Mouse (Mus musculus): ENCODE data around the gene Slc16a11.

- TF ChIP-seq POLR2A (IDR thresholded peaks at IDR 0.05; ENCODE audit: extremely low read depth, insufficient read depth, low read length) (no peak), CTCF (IDR thresholded peaks at IDR 0.05; ENCODE audit: low read depth, low read length) (no peak)
These were observed at the start of gene Slc16a11 for GRCm38 (mm10) chr11:70212423-70212822.
